Mouse (Mus musculus) lung, postnatal 0 days (tissue): ENCODE measurements at regions not wholly inside any gene's neighbourhood (a gene's known extent, or its start where the extent isn't known, plus 50 kb on each side); places are given as distances from the start of the nearest gene placed in this dataset.

Experiments used
- CTCF ChIP-seq: IDR thresholded peaks from 2 replicates; pipeline ENCODE4 v1.5.1; 2016; ENCODE audit warnings: antibody characterized with exemption, mild to moderate bottlenecking
- EP300 ChIP-seq: IDR thresholded peaks from 2 replicates; pipeline ENCODE4 v1.6.1; 2016; ENCODE audit warnings: antibody characterized with exemption, mild to moderate bottlenecking, control low read depth

DNA sequence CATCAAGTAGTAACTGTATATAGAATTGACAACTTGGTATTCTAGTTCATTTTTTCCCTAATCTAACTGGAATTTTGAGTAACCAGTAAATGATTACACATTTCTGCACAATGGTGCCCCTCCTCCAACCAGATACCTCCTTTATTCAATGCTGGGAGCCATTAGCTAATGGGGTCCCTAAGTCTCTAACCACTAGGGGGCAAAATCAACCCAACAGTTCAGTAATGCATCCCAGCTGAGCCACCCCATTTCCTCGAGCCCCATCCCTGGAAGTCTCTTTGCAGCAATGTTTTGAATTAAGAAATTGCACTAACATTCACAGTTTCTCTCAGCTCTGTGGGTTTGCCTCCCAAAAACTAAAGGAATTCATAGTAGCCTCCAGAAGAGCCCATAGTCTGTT is 774.9 kb downstream of the 5730522E02Rik start:
- TF ChIP-seq CTCF (peak; percentile 34; the same call in 1 of the 2 replicates), EP300 (no peak)
